7 mouse cellular contexts compared by ENCODE assay signal in genomic region chr5:139793338-139794089, GRCm38 (mm10). TPM values are rescaled to one million over a fixed set of nuclear protein-coding genes. Genes with fewer than 3 reads are reported as not detected.
DNase-seq lines count a peak whose midpoint lies in the region.

No protein-coding gene starts in this region.

- DNase-seq in urinary bladder, postnatal 14 days (ENCODE audit: low spot score): peak; percentile 66
- no peak for DNase-seq in urinary bladder, adult 2 months (ENCODE audit: low spot score)
- DNase-seq in fibroblast of lung, adult 2 months (ENCODE audit: low read depth): peak; percentile 85
- DNase-seq in kidney, adult 18-20 months: peak; percentile 72
- peak; percentile 72 for DNase-seq in lung, postnatal 10 days
- no peak for DNase-seq in frontal cortex, postnatal 25 days (ENCODE audit: low spot score in 2 of 2)
- DNase-seq in left cerebral cortex, adult 8-10 months (ENCODE audit: low spot score in 2 of 2): no peak

RNA-seq across cellular contexts. Expression of gene Mafk, which starts 2.2 kb away (rescaled TPM):
- 42.3 and 47.7 TPM in 2 replicates for polyA plus RNA-seq in urinary bladder, adult 2 months (2012; rRNA removed)
- 10 to 100 TPM in 2 of 4 experiments, 1 to 10 TPM in 2; 8.6 to 13.0 (median 10.0) TPM for total RNA-seq in left cerebral cortex, adult 8-10 months (2022)

RNA-seq across cellular contexts. Expression of gene Ints1, which starts 18.0 kb away (rescaled TPM):
- 12.1 and 20.9 TPM in 2 replicates for polyA plus RNA-seq in urinary bladder, adult 2 months (2012; rRNA removed)
- total RNA-seq in left cerebral cortex, adult 8-10 months (2022): 100 to 1,000 TPM in 2 of 4 experiments, 10 to 100 TPM in 2; 97.1 to 104 (median 99.7) TPM

RNA-seq across cellular contexts. Expression of gene Tmem184a, which starts 26.2 kb away (rescaled TPM):
- polyA plus RNA-seq in urinary bladder, adult 2 months (2012; rRNA removed): 79.8 and 112 TPM in 2 replicates
- under 1 TPM in 3 of 4 experiments, not detected in 1; 0.27 to 0.50 (median 0.39) TPM for total RNA-seq in left cerebral cortex, adult 8-10 months (2022)

RNA-seq across cellular contexts. Expression of gene Gm26938, which starts 32.7 kb away (rescaled TPM):
- polyA plus RNA-seq in urinary bladder, adult 2 months (2012; rRNA removed): not detected in 2 replicates
- total RNA-seq in left cerebral cortex, adult 8-10 months (2022): not detected

RNA-seq across cellular contexts. Expression of gene Psmg3, which starts 33.2 kb away (rescaled TPM):
- 25.5 and 35.8 TPM in 2 replicates for polyA plus RNA-seq in urinary bladder, adult 2 months (2012; rRNA removed)
- total RNA-seq in left cerebral cortex, adult 8-10 months (2022): 10 to 100 TPM; 16.7 to 20.2 (median 19.1) TPM

Comparison
In these comparisons a context has a peak if more than half of its experiments do, and no peak if none do; other contexts are left out.
1. DNase-seq: peak in urinary bladder, postnatal 14 days (single experiment), fibroblast of lung, adult 2 months (single experiment), kidney, adult 18-20 months (single experiment) and lung, postnatal 10 days (single experiment); none in urinary bladder, adult 2 months (single experiment), frontal cortex, postnatal 25 days (0 of 2) and left cerebral cortex, adult 8-10 months (0 of 2).